Mouse (Mus musculus) kidney, embryonic 16.5 days (tissue): ENCODE measurements around the gene Snd1. TPM values are rescaled to one million over a fixed set of nuclear protein-coding genes. Genes with fewer than 3 reads are reported as not detected.
"Not testable (repeated sequence)": the region's sequence is repeated elsewhere in the genome, so short reads cannot be mapped to it uniquely, and the experiment has no call there.

Source experiments
- ATAC-seq: fragments of 200-750 bp; cut with Nextera tagmentation; 2 replicates; pipeline ENCODE4 v1.8.0; 2017; ENCODE audit warnings: moderate TSS enrichment; ENCODE audit not compliant: low FRiP score, low TSS enrichment
- H3K27ac ChIP-seq: fragments of 300-500 bp; sonication (generic); 2 replicates; pipeline ENCODE4 v1.5.1; 2014; ENCODE audit warnings: low read length
- H3K27me3 ChIP-seq: fragments of 300-500 bp; sonication (generic); 2 replicates; pipeline ENCODE4 v1.6.1; 2014; ENCODE audit warnings: low read length, control low read depth, mixed read lengths; ENCODE audit not compliant: insufficient read depth
- H3K36me3 ChIP-seq: fragments of 300-500 bp; sonication (generic); 2 replicates; pipeline ENCODE4 v1.6.1; 2014; ENCODE audit warnings: low read length, control low read depth, mixed read lengths; ENCODE audit not compliant: insufficient read depth
- H3K4me1 ChIP-seq: fragments of 300-500 bp; sonication (generic); 2 replicates; pipeline ENCODE4 v1.6.1; 2014; ENCODE audit warnings: low read length, control low read depth, mixed read lengths; ENCODE audit not compliant: insufficient read depth
- H3K4me2 ChIP-seq: fragments of 300-500 bp; sonication (generic); replicated peaks from 2 replicates; pipeline ENCODE4 v1.6.1; 2014; ENCODE audit warnings: low read depth, low read length
- H3K4me3 ChIP-seq: fragments of 300-500 bp; sonication (generic); 2 replicates; pipeline ENCODE4 v1.5.1; 2014; ENCODE audit warnings: mild to moderate bottlenecking, low read length
- H3K9ac ChIP-seq: fragments of 300-500 bp; sonication (generic); replicated peaks from 2 replicates; pipeline ENCODE4 v1.6.1; 2014; ENCODE audit warnings: low read length
- H3K9me3 ChIP-seq: fragments of 300-500 bp; sonication (generic); 2 replicates; pipeline ENCODE4 v1.6.1; 2016; ENCODE audit warnings: low read length, control low read depth
- WGBS: fragments of 180-500 bp; shearing (Covaris S2); extraction: QIAGEN DNeasy Blood & Tissue Kit; methylation state at CpG from one replicate; pipeline ENCODE4 v1.1.7; 2014; 5-methylcytosine and 5-hydroxymethylcytosine counted together
- polyA plus RNA-seq: library from polyadenylated mRNA; unstranded; fragments of >200 nt; fragmentation: Nextera tagmentation; extraction: Ambion mirVana; gene quantifications from 2 replicates; pipeline ENCODE4 v1.2.1, GENCODE M21; 2015

Snd1 gene
- polyA plus RNA-seq, 1 experiment from 2014 or later, result 136 TPM

DNA sequence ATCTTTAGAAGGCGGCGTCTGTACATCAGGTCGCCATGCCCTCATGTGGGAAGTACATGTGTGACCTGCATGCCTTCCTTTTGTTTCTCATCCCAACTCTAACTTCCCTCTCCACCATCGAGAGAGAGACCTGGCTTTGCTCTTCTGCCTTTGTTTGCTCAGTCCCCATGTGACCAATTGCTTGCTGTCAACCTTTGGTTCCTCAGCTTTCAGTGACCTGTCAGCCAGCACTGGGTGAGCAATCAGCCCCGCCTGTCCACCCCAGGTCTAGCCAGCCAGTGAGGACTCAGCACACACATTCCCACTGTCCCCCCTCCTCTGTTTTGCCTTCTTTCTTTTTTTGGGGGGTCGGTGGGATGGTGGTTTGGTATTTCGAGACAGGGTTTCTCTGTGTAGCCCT lies 29.7 kb downstream of the Snd1 start:
- H3K4me3 ChIP-seq, result no peak overlapping the region
- peaks cover 20% of the 10 kb centered on the region; the same call in 1 of the 2 replicates for H3K4me1 ChIP-seq
- no peak overlapping the region for H3K9ac ChIP-seq
- no peak for ATAC-seq
- H3K27me3 ChIP-seq, result no peaks in the 10 kb centered on the region
- WGBS, result 86% methylated on average over 7 of the region's 7 CpGs
- H3K4me2 ChIP-seq, result no peak overlapping the region
- H3K36me3 ChIP-seq, result no peaks in the 10 kb centered on the region
- no peak overlapping the region for H3K27ac ChIP-seq
- H3K9me3 ChIP-seq, result no peaks in the 10 kb centered on the region

DNA sequence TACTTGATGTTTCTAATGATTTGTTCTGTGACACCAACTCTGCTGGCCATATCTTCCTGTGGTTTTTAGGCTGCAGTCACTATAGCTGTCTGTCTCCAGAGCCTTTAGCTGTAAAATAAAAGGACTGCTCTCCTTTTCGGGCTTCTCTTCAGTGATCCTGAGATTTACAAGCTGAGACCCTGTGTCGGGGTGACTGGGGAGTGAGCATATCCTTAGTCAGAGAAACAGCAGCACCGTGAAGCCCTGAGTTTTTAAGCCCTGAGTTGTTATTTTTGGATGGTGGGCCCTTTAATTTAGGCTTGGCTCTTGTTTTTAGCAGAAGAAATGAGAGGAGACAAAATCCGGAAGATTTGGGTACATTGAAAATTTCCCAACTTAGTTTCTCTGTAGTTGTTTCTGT lies 32.8 kb downstream of the Snd1 start:
- whole genome bisulfite sequencing, result 18% methylated on average over 4 of the region's 4 CpGs
- Histone ChIP-seq H3K9me3 (no peaks in the 10 kb centered on the region), H3K36me3 (peaks cover 2% of the 10 kb centered on the region), H3K4me2 (no peak overlapping the region), H3K4me3 (no peak overlapping the region), H3K27ac (no peak overlapping the region), H3K4me1 (peaks cover 20% of the 10 kb centered on the region; the same call in 1 of the 2 replicates), H3K27me3 (no peaks in the 10 kb centered on the region), H3K9ac (no peak overlapping the region)
- peak; percentile 67; the same call in 1 of the 2 replicates for ATAC-seq

DNA sequence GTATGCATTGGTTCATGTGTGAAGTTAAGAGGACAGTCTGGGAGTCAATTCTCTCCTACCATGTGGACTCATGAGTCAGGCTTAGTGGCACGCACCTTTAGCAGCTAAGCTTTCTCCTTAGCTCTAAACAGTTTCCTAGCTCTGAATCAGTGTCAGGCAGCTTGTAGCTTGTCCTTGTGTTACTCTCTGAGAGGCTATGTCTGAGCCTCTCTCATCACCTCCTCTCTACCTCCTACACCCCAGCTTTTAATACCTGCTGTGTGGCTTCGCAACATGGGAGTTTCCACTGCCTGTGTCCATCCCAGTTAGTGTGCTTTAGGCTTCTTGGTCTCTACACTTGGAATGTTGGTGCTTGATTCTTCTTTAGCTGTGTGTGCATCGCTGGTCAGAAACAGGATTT lies 39.3 kb downstream of the Snd1 start:
- WGBS, result 95% methylated on average over 3 of the region's 3 CpGs
- no peak for ATAC-seq
- Histone ChIP-seq H3K4me2 (no peak overlapping the region), H3K4me1 (no peaks in the 10 kb centered on the region), H3K9ac (no peak overlapping the region), H3K4me3 (no peak overlapping the region), H3K27me3 (no peaks in the 10 kb centered on the region), H3K27ac (no peak overlapping the region), H3K9me3 (no peaks in the 10 kb centered on the region), H3K36me3 (peaks cover 29% of the 10 kb centered on the region)

GRCm38 (mm10) chr6:28514830-28515350 lies 40.0 kb downstream of the Snd1 start:
- Histone ChIP-seq H3K27me3 (no peaks in the 10 kb centered on the region), H3K4me3 (no peak overlapping the region), H3K27ac (no peak overlapping the region), H3K9me3 (no peaks in the 10 kb centered on the region), H3K9ac (no peak overlapping the region), H3K36me3 (peaks cover 32% of the 10 kb centered on the region), H3K4me2 (no peak overlapping the region), H3K4me1 (no peaks in the 10 kb centered on the region)
- no peak for ATAC-seq
- WGBS, result 95% methylated on average over 4 of the region's 4 CpGs

DNA sequence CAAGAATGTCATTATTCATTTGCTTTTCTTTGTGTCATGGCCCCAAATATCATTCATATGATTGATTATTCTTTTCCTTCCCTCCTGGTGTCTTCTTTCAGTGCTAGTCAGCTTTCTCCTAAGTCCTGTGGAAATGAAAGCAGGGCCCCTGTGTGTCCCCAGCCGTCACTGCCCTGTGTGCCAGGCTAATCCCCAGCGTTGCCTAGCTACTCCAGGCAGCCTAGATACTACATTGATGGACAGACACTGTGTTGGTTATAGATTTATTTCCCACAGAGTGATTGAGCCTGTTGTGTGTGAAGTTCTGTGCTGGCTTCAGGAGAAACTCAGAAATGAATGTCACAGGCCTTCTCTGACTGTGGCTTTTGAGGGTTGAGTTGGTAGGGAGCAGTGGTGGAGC lies 41.7 kb downstream of the Snd1 start:
- H3K4me2 ChIP-seq, result no peak overlapping the region
- no peaks in the 10 kb centered on the region for H3K27me3 ChIP-seq
- 78% methylated on average over 2 of the region's 2 CpGs for WGBS
- no peaks in the 10 kb centered on the region for H3K9me3 ChIP-seq
- no peak overlapping the region for H3K27ac ChIP-seq
- no peak overlapping the region for H3K9ac ChIP-seq
- ATAC-seq, result no peak
- H3K36me3 ChIP-seq, result peaks cover 43% of the 10 kb centered on the region
- no peaks in the 10 kb centered on the region for H3K4me1 ChIP-seq
- no peak overlapping the region for H3K4me3 ChIP-seq

- WGBS, result 87% methylated on average over 1 of the region's 1 CpGs
- Histone ChIP-seq H3K27ac (no peak overlapping the region), H3K4me3 (no peak overlapping the region), H3K27me3 (no peaks in the 10 kb centered on the region), H3K9ac (no peak overlapping the region), H3K4me1 (no peaks in the 10 kb centered on the region), H3K36me3 (peaks cover 45% of the 10 kb centered on the region), H3K9me3 (no peaks in the 10 kb centered on the region), H3K4me2 (no peak overlapping the region)
- no peak for ATAC-seq
Observed at GRCm38 (mm10) chr6:28517050-28517449, 42.1 kb downstream of the Snd1 start.

DNA sequence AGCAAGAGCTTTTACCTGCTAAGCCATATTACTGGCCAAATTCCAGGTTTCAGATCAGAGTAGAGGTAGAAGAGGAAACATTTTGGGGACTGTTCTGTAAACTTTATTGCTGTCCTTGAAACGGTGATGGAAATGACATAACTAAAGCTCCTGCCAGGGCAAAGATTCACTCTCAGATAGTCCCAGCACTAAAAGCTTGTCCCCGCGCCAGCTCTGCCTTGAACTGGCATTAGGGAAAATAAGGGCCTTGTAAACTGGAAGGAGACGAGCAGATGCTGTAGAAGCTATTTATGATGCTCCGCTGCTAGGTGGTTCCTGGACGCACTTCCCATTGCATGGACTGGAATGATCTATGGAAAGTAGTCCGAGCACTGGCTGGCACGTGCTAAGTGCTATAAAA lies 44.5 kb downstream of the Snd1 start:
- no peak overlapping the region for H3K4me3 ChIP-seq
- no peaks in the 10 kb centered on the region for H3K9me3 ChIP-seq
- 85% methylated on average over 8 of the region's 8 CpGs for whole genome bisulfite sequencing
- H3K27me3 ChIP-seq, result no peaks in the 10 kb centered on the region
- H3K27ac ChIP-seq, result no peak overlapping the region
- H3K9ac ChIP-seq, result no peak overlapping the region
- H3K36me3 ChIP-seq, result peaks cover 35% of the 10 kb centered on the region
- H3K4me1 ChIP-seq, result no peaks in the 10 kb centered on the region
- ATAC-seq, result no peak
- H3K4me2 ChIP-seq, result no peak overlapping the region

DNA sequence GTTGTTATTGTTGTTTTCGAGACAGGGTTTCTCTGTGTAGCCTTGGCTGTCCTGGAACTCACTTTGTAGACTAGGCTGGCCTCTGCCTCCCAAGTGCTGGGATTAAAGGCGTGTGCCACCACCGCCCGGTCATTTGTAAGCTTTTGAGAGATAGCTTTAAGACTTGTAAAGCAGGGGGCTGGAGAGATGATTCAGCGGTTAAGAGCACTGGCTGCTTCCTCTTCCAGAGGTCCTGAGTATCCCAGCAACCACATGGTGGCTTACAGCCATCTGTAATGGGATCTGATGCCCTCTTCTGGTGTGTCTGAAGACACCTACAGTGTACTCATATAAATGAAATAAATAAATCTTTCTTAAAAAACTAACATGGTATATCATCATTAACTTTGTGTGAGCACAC lies 45.8 kb downstream of the Snd1 start:
- not testable (repeated sequence) for H3K4me1 ChIP-seq, H3K4me2 ChIP-seq, H3K27me3 ChIP-seq, H3K4me3 ChIP-seq, ATAC-seq, H3K9ac ChIP-seq, H3K9me3 ChIP-seq, H3K27ac ChIP-seq
- WGBS, result 87% methylated on average over 5 of the region's 5 CpGs
- peaks cover 34% of the 10 kb centered on the region for H3K36me3 ChIP-seq

- H3K9me3 ChIP-seq, result no peaks in the 10 kb centered on the region
- H3K4me3 ChIP-seq, result no peak overlapping the region
- WGBS, result 100% methylated on average over 1 of the region's 1 CpGs
- no peak overlapping the region for H3K4me2 ChIP-seq
- no peaks in the 10 kb centered on the region for H3K27me3 ChIP-seq
- H3K36me3 ChIP-seq, result peaks cover 35% of the 10 kb centered on the region
- H3K27ac ChIP-seq, result no peak overlapping the region
- no peak overlapping the region for H3K9ac ChIP-seq
- no peaks in the 10 kb centered on the region for H3K4me1 ChIP-seq
- ATAC-seq, result no peak
Observed at GRCm38 (mm10) chr6:28521416-28521815, 46.5 kb downstream of the Snd1 start.

- 80% methylated on average over 2 of the region's 2 CpGs for WGBS
- Histone ChIP-seq H3K4me2 (no peak overlapping the region), H3K4me1 (no peaks in the 10 kb centered on the region), H3K9me3 (no peaks in the 10 kb centered on the region), H3K27me3 (no peaks in the 10 kb centered on the region), H3K9ac (no peak overlapping the region), H3K27ac (no peak overlapping the region), H3K4me3 (no peak overlapping the region), H3K36me3 (peaks cover 58% of the 10 kb centered on the region)
- no peak for ATAC-seq
Observed at GRCm38 (mm10) chr6:28525589-28525988, 50.6 kb downstream of the Snd1 start.
